ENCODE assay signal across 8 mouse cellular contexts in the genomic region with DNA sequence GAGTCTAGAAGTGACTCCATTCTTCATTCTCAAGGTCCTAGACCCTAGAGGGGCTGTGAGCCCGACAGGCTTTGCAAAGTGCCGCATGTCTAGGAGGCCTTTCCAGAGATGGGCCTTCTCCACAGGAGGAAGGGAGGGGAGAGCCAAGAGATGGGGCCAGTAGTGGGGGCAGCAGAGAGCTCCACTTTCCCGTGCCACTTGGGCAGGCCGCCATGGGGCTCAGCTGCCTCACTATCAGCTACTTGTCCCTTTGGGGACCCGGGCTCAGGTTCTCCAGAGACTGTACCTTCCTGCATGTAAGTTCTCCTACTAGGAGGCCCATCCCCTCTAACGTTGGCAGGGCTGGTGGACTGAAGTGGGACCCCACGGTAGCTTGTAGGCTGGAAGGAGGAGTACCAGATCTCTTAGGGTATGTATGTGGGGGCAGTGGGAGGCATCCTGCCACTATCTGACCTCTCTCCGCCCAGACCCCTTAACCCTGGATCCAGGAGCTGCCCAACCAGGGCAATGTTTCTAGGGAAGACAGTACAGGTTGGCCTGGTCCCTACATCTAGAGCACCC. TPM values are rescaled to one million over a fixed set of nuclear protein-coding genes. Genes with fewer than 3 reads are reported as not detected.
A peak's percentile ranks its signal among the peaks of the same experiment; 100 is the strongest.
DNase-seq lines count a peak whose midpoint lies in the region; ATAC-seq lines count a peak whose summit lies in the region.

No protein-coding gene starts in this region.

- 56% methylated on average over 8 of the region's 8 CpGs for WGBS in limb, embryonic 15.5 days
- 70% methylated on average over 8 of the region's 8 CpGs for WGBS in stomach, embryonic 14.5 days

- 0 out of 2 replicates have a peak overlapping the region, but pooled peaks have one; percentile 0 for H3K4me3 ChIP-seq in limb, embryonic 15.5 days
- no peak overlapping the region for H3K4me3 ChIP-seq in stomach, embryonic 14.5 days (ENCODE audit: low read depth, low read length)

- no peak overlapping the region for H3K27ac ChIP-seq in limb, embryonic 15.5 days
- no peak overlapping the region for H3K27ac ChIP-seq in stomach, embryonic 14.5 days (ENCODE audit: low read length)

- peak; percentile 16 for DNase-seq in gastrocnemius, postnatal 10 days
- DNase-seq in gastrocnemius, postnatal 4 days (ENCODE audit: low spot score in 2 of 2) = no peak
- peak; percentile 23 for DNase-seq in right cerebral cortex, postnatal 14 days
- no peak for DNase-seq in right cerebral cortex, adult 18-20 months
- no peak for DNase-seq in embryo, embryonic 9.5 days (ENCODE audit: extremely low spot score)
- no peak for DNase-seq in urinary bladder, postnatal 4 days (ENCODE audit: low spot score in 2 of 2)

- peaks cover 21% of the 10 kb centered on the region for H3K27me3 ChIP-seq in limb, embryonic 15.5 days
- peaks cover 5% of the 10 kb centered on the region; the same call in 1 of the 2 replicates for H3K27me3 ChIP-seq in stomach, embryonic 14.5 days (ENCODE audit: control insufficient read depth, insufficient read depth, low read length)

- H3K36me3 ChIP-seq in limb, embryonic 15.5 days = peaks cover 30% of the 10 kb centered on the region
- peaks cover 12% of the 10 kb centered on the region; the same call in 1 of the 2 replicates for H3K36me3 ChIP-seq in stomach, embryonic 14.5 days (ENCODE audit: control insufficient read depth, insufficient read depth, low read length)

- peaks cover 42% of the 10 kb centered on the region for H3K4me1 ChIP-seq in limb, embryonic 15.5 days
- peaks cover 22% of the 10 kb centered on the region; the same call in 1 of the 2 replicates for H3K4me1 ChIP-seq in stomach, embryonic 14.5 days (ENCODE audit: control insufficient read depth, insufficient read depth, low read length)

- H3K9me3 ChIP-seq in limb, embryonic 15.5 days = no peaks in the 10 kb centered on the region
- no peaks in the 10 kb centered on the region for H3K9me3 ChIP-seq in stomach, embryonic 14.5 days (ENCODE audit: control insufficient read depth, low read depth, low read length)

- 0 out of 2 replicates have a peak overlapping the region, but pooled peaks have one; percentile 18 for H3K9ac ChIP-seq in limb, embryonic 15.5 days
- H3K9ac ChIP-seq in stomach, embryonic 14.5 days (replicated peaks; ENCODE audit: low read depth, low read length) = no peak overlapping the region

- peak overlapping the region; percentile 29 for H3K4me2 ChIP-seq in limb, embryonic 15.5 days
- 0 out of 2 replicates have a peak overlapping the region, but pooled peaks have one; percentile 5 for H3K4me2 ChIP-seq in stomach, embryonic 14.5 days (replicated peaks; ENCODE audit: low read depth, low read length)

- ATAC-seq in limb, embryonic 15.5 days (ENCODE audit: insufficient number of reproducible peaks, low FRiP score, low TSS enrichment, low read depth) = no peak
- ATAC-seq in stomach, embryonic 14.5 days (ENCODE audit: insufficient number of reproducible peaks, insufficient read depth, low FRiP score, low read depth) = no peak

RNA-seq across cellular contexts. Expression of gene Slc35c1, which starts 3.3 kb away (rescaled TPM):
- total RNA-seq in gastrocnemius, postnatal 10 days (2021) = 1 to 10 TPM; 5.9 to 6.7 TPM
- total RNA-seq in gastrocnemius, postnatal 4 days (2021) = 1 to 10 TPM; 7.8 to 9.8 TPM
- 14.8 and 15.6 TPM in 2 replicates for polyA plus RNA-seq in limb, embryonic 15.5 days (2015; fragmentation: Nextera tagmentation; extraction: Ambion mirVana)
- polyA plus RNA-seq in stomach, embryonic 14.5 days (2014; fragmentation: Nextera tagmentation; extraction: Ambion mirVana) = 19.2 and 21.7 TPM in 2 replicates

RNA-seq across cellular contexts. Expression of gene Cry2, which starts 23.2 kb away (rescaled TPM):
- total RNA-seq in gastrocnemius, postnatal 10 days (2021) = 10 to 100 TPM; 35.7 to 42.7 TPM
- 10 to 100 TPM; 47.6 to 59.3 TPM for total RNA-seq in gastrocnemius, postnatal 4 days (2021)
- 40.3 and 41.5 TPM in 2 replicates for polyA plus RNA-seq in limb, embryonic 15.5 days (2015; fragmentation: Nextera tagmentation; extraction: Ambion mirVana)
- polyA plus RNA-seq in stomach, embryonic 14.5 days (2014; fragmentation: Nextera tagmentation; extraction: Ambion mirVana) = 24.2 and 25.7 TPM in 2 replicates

RNA-seq across cellular contexts. Expression of gene Mapk8ip1, which starts 56.0 kb away (rescaled TPM):
- total RNA-seq in gastrocnemius, postnatal 10 days (2021) = 10 to 100 TPM; 24.1 to 27.2 TPM
- total RNA-seq in gastrocnemius, postnatal 4 days (2021) = 10 to 100 TPM; 41.2 to 41.5 TPM
- 23.8 and 27.0 TPM in 2 replicates for polyA plus RNA-seq in limb, embryonic 15.5 days (2015; fragmentation: Nextera tagmentation; extraction: Ambion mirVana)
- polyA plus RNA-seq in stomach, embryonic 14.5 days (2014; fragmentation: Nextera tagmentation; extraction: Ambion mirVana) = 11.3 and 12.7 TPM in 2 replicates

Comparison
In these comparisons a context has a peak if more than half of its experiments do, and no peak if none do; other contexts are left out.
1. DNase-seq: peak in gastrocnemius, postnatal 10 days (single experiment) and right cerebral cortex, postnatal 14 days (single experiment); none in gastrocnemius, postnatal 4 days (0 of 2), right cerebral cortex, adult 18-20 months (single experiment), embryo, embryonic 9.5 days (single experiment) and urinary bladder, postnatal 4 days (0 of 2).